Mouse (Mus musculus): ENCODE results near the gene Ltbr. TPM values are rescaled to one million over a fixed set of nuclear protein-coding genes. Genes with fewer than 3 reads are reported as not detected.

The Ltbr gene
- polyA plus RNA-seq, 1 experiment from 2014 or later = 14.9 TPM

- no peaks in the 10 kb centered on the region for H3K36me3 ChIP-seq (replicated peaks; ENCODE audit: control insufficient read depth, insufficient read depth)
- no peaks in the 10 kb centered on the region for H3K9me3 ChIP-seq (ENCODE audit: control insufficient read depth, low read length)
- DNase-seq (ENCODE audit: low spot score) (no peak), ATAC-seq (ENCODE audit: low FRiP score) (no peak)
- 7% methylated on average over 26 of the region's 26 CpGs for WGBS
- H3K4me2 ChIP-seq (replicated peaks) = no peak overlapping the region
- H3K27ac ChIP-seq = no peak overlapping the region
- H3K4me1 ChIP-seq (replicated peaks; ENCODE audit: control insufficient read depth, insufficient read depth, low read length) = no peaks in the 10 kb centered on the region
- peaks cover 43% of the 10 kb centered on the region for H3K27me3 ChIP-seq (ENCODE audit: control insufficient read depth, insufficient read depth, low read length)
- no peak overlapping the region for H3K4me3 ChIP-seq (replicated peaks; ENCODE audit: low read length)
- H3K9ac ChIP-seq = no peak overlapping the region
These were observed 7.6 kb upstream of the Ltbr start for GRCm38 (mm10) chr6:125321114-125321855.

GRCm38 (mm10) chr6:125320323-125320722 lies 6.6 kb upstream of the Ltbr start, which contains the start of gene Scnn1a:
TSS of gene Scnn1a (plus strand) at chr6:125320659.
- no peaks in the 10 kb centered on the region for H3K9me3 ChIP-seq (ENCODE audit: control insufficient read depth, low read length)
- no peak within 1 kb of the TSS for H3K4me3 ChIP-seq (replicated peaks; ENCODE audit: low read length)
- no peak within 1 kb of the TSS for H3K27ac ChIP-seq
- peaks cover 43% of the 10 kb centered on the region for H3K27me3 ChIP-seq (ENCODE audit: control insufficient read depth, insufficient read depth, low read length)
- no peak within 1 kb of the TSS for H3K9ac ChIP-seq
- ATAC-seq (ENCODE audit: low FRiP score) = no peak
- H3K36me3 ChIP-seq (replicated peaks; ENCODE audit: control insufficient read depth, insufficient read depth) = no peaks in the 10 kb centered on the region
- 75% methylated on average over 1 of the region's 1 CpGs for WGBS
- H3K4me1 ChIP-seq (replicated peaks; ENCODE audit: control insufficient read depth, insufficient read depth, low read length) = no peaks in the 10 kb centered on the region
- H3K4me2 ChIP-seq (replicated peaks) = no peak within 1 kb of the TSS
- no peak for DNase-seq (ENCODE audit: low spot score)

GRCm38 (mm10) chr6:125319919-125320296 lies 6.2 kb upstream of the Ltbr start:
- no peaks in the 10 kb centered on the region for H3K4me1 ChIP-seq (replicated peaks; ENCODE audit: control insufficient read depth, insufficient read depth, low read length)
- no peaks in the 10 kb centered on the region for H3K36me3 ChIP-seq (replicated peaks; ENCODE audit: control insufficient read depth, insufficient read depth)
- peaks cover 43% of the 10 kb centered on the region for H3K27me3 ChIP-seq (ENCODE audit: control insufficient read depth, insufficient read depth, low read length)
- H3K27ac ChIP-seq = no peak overlapping the region
- H3K9me3 ChIP-seq (ENCODE audit: control insufficient read depth, low read length) = no peaks in the 10 kb centered on the region
- H3K4me3 ChIP-seq (replicated peaks; ENCODE audit: low read length) = no peak overlapping the region
- DNase-seq (ENCODE audit: low spot score) = no peak
- no peak for ATAC-seq (ENCODE audit: low FRiP score)
- H3K4me2 ChIP-seq (replicated peaks) = no peak overlapping the region
- no peak overlapping the region for H3K9ac ChIP-seq

GRCm38 (mm10) chr6:125318981-125319918 lies 5.6 kb upstream of the Ltbr start:
- Histone ChIP-seq H3K9me3 (ENCODE audit: control insufficient read depth, low read length) (no peaks in the 10 kb centered on the region), H3K36me3 (replicated peaks; ENCODE audit: control insufficient read depth, insufficient read depth) (no peaks in the 10 kb centered on the region), H3K9ac (no peak overlapping the region), H3K4me3 (replicated peaks; ENCODE audit: low read length) (no peak overlapping the region), H3K27me3 (ENCODE audit: control insufficient read depth, insufficient read depth, low read length) (peaks cover 43% of the 10 kb centered on the region), H3K4me1 (replicated peaks; ENCODE audit: control insufficient read depth, insufficient read depth, low read length) (peaks cover 2% of the 10 kb centered on the region; the same call in 1 of the 2 replicates), H3K4me2 (replicated peaks) (no peak overlapping the region), H3K27ac (no peak overlapping the region)
- no peak for DNase-seq (ENCODE audit: low spot score)
- ATAC-seq (ENCODE audit: low FRiP score) = no peak
- 72% methylated on average over 15 of the region's 15 CpGs for WGBS

GRCm38 (mm10) chr6:125317077-125317476 lies 3.4 kb upstream of the Ltbr start:
- Histone ChIP-seq H3K4me2 (replicated peaks) (no peak overlapping the region), H3K36me3 (replicated peaks; ENCODE audit: control insufficient read depth, insufficient read depth) (no peaks in the 10 kb centered on the region), H3K9ac (no peak overlapping the region), H3K27me3 (ENCODE audit: control insufficient read depth, insufficient read depth, low read length) (peaks cover 25% of the 10 kb centered on the region), H3K4me1 (replicated peaks; ENCODE audit: control insufficient read depth, insufficient read depth, low read length) (peaks cover 12% of the 10 kb centered on the region), H3K9me3 (ENCODE audit: control insufficient read depth, low read length) (no peaks in the 10 kb centered on the region), H3K4me3 (replicated peaks; ENCODE audit: low read length) (no peak overlapping the region), H3K27ac (no peak overlapping the region)
- no peak for ATAC-seq (ENCODE audit: low FRiP score)
- 58% methylated on average over 7 of the region's 7 CpGs for WGBS
- DNase-seq (ENCODE audit: low spot score) = no peak

GRCm38 (mm10) chr6:125314746-125315145 lies 1.1 kb upstream of the Ltbr start:
- no peak for ATAC-seq (ENCODE audit: low FRiP score)
- 82% methylated on average over 6 of the region's 6 CpGs for WGBS
- Histone ChIP-seq H3K4me2 (replicated peaks) (no peak overlapping the region), H3K27ac (no peak overlapping the region), H3K27me3 (ENCODE audit: control insufficient read depth, insufficient read depth, low read length) (peaks cover 2% of the 10 kb centered on the region), H3K9me3 (ENCODE audit: control insufficient read depth, low read length) (no peaks in the 10 kb centered on the region), H3K36me3 (replicated peaks; ENCODE audit: control insufficient read depth, insufficient read depth) (no peaks in the 10 kb centered on the region), H3K4me1 (replicated peaks; ENCODE audit: control insufficient read depth, insufficient read depth, low read length) (peaks cover 12% of the 10 kb centered on the region), H3K9ac (no peak overlapping the region), H3K4me3 (replicated peaks; ENCODE audit: low read length) (no peak overlapping the region)
- no peak for DNase-seq (ENCODE audit: low spot score)

GRCm38 (mm10) chr6:125314231-125314563 lies 512 bp upstream of the Ltbr start:
- Histone ChIP-seq H3K9ac (peak overlapping the region; percentile 67), H3K4me3 (replicated peaks; ENCODE audit: low read length) (peak overlapping the region; percentile 33), H3K36me3 (replicated peaks; ENCODE audit: control insufficient read depth, insufficient read depth) (no peaks in the 10 kb centered on the region), H3K4me2 (replicated peaks) (peak overlapping the region; percentile 62), H3K4me1 (replicated peaks; ENCODE audit: control insufficient read depth, insufficient read depth, low read length) (peaks cover 12% of the 10 kb centered on the region), H3K9me3 (ENCODE audit: control insufficient read depth, low read length) (no peaks in the 10 kb centered on the region), H3K27me3 (ENCODE audit: control insufficient read depth, insufficient read depth, low read length) (no peaks in the 10 kb centered on the region), H3K27ac (no peak overlapping the region)
- DNase-seq (ENCODE audit: low spot score) (no peak), ATAC-seq (ENCODE audit: low FRiP score) (peak; percentile 21; the same call in 1 of the 2 replicates)
- WGBS = 52% methylated on average over 7 of the region's 7 CpGs

- DNase-seq (ENCODE audit: low spot score) = no peak
- Histone ChIP-seq H3K4me3 (replicated peaks; ENCODE audit: low read length) (peak overlapping the region; percentile 33), H3K4me2 (replicated peaks) (peak overlapping the region; percentile 62), H3K9ac (peak overlapping the region; percentile 67), H3K9me3 (ENCODE audit: control insufficient read depth, low read length) (no peaks in the 10 kb centered on the region), H3K36me3 (replicated peaks; ENCODE audit: control insufficient read depth, insufficient read depth) (no peaks in the 10 kb centered on the region), H3K4me1 (replicated peaks; ENCODE audit: control insufficient read depth, insufficient read depth, low read length) (peaks cover 12% of the 10 kb centered on the region), H3K27me3 (ENCODE audit: control insufficient read depth, insufficient read depth, low read length) (no peaks in the 10 kb centered on the region), H3K27ac (no peak overlapping the region)
- ATAC-seq (ENCODE audit: low FRiP score) = no peak
- WGBS = 61% methylated on average over 22 of the region's 22 CpGs
These were observed 917 bp downstream of the Ltbr start for GRCm38 (mm10) chr6:125312581-125313355.

GRCm38 (mm10) chr6:125312171-125312570 lies 1.5 kb downstream of the Ltbr start:
- ATAC-seq (ENCODE audit: low FRiP score) = no peak
- Histone ChIP-seq H3K9ac (no peak overlapping the region), H3K36me3 (replicated peaks; ENCODE audit: control insufficient read depth, insufficient read depth) (no peaks in the 10 kb centered on the region), H3K27ac (no peak overlapping the region), H3K9me3 (ENCODE audit: control insufficient read depth, low read length) (no peaks in the 10 kb centered on the region), H3K4me1 (replicated peaks; ENCODE audit: control insufficient read depth, insufficient read depth, low read length) (peaks cover 12% of the 10 kb centered on the region), H3K27me3 (ENCODE audit: control insufficient read depth, insufficient read depth, low read length) (no peaks in the 10 kb centered on the region), H3K4me2 (replicated peaks) (peak overlapping the region; percentile 62), H3K4me3 (replicated peaks; ENCODE audit: low read length) (no peak overlapping the region)
- 88% methylated on average over 9 of the region's 9 CpGs for WGBS
- no peak for DNase-seq (ENCODE audit: low spot score)
